Mouse (Mus musculus) liver, adult 10 weeks (tissue): ENCODE measurements around the gene Fgf22. TPM values are rescaled to one million over a fixed set of nuclear protein-coding genes. Genes with fewer than 3 reads are reported as not detected.

Experiments
- polyA plus RNA-seq: library from polyadenylated mRNA; stranded (reverse); fragments of 350-450 nt; fragmentation: Illumina TruSeq; extraction: RNeasy Lipid Tissue Mini Kit (QIAGEN cat#74804); gene quantifications from one replicate; pipeline ENCODE4 v1.2.3, GENCODE M21; 2014; ENCODE audit warnings: low read depth, low replicate concordance

The Fgf22 gene
- polyA plus RNA-seq = not detected

DNA sequence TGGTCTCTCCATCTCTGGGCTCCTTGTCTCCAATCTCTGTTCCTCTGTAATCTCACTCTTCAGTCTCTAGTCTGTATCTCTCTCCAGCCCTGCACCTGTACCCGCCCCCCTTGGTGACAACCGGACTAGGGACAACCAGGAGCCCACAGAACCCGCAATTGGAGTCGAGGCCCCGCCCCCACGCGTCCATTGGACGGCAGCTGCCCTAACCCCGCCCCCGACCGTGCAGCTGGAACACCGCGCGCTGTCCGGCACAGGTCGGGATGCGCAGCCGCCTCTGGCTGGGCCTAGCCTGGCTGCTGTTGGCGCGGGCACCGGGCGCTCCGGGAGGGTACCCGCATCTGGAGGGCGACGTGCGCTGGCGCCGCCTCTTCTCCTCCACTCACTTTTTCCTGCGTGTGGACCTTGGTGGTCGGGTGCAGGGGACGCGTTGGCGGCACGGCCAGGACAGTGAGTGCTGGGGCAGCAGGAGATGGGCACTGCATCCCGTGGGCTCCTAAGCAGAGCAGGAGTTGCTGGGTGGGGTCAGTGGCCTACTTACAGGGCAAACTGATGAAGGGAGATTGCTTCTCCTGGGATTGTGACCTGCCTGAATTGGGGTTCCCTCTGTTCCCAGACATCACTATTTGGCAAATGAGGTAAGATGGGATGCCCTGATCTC lies at the start of gene Fgf22:
TSS of gene Fgf22 (plus strand) at position 221 of the 661 bp plus-strand sequence.

DNA sequence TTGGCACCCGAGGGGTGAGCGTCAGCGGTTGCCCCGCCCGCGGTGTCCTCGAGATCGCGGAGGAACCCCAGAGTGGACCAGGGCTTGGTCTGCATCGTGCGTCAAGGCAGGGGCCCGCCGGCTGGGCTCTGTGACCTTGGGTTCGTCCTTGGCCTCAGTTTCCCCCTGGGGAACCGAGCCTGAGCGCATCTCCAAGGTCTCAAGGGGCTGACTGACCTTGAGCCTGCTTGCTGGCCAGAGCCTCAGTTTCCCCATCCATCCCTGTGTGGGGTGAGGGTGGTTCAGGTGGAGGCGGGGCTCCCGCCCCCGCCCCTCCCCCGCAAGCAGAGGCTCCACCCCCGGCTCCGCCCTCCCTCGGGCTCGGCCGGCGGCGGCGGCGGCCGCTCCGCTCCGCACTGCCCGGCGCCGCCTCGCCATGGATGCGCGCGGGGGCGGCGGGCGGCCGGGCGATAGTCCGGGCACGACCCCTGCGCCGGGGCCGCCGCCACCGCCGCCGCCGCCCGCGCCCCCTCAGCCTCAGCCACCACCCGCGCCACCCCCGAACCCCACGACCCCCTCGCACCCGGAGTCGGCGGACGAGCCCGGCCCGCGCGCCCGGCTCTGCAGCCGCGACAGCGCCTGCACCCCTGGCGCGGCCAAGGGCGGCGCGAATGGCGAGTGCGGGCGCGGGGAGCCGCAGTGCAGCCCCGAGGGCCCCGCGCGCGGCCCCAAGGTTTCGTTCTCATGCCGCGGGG lies 38.5 kb upstream of the Fgf22 start, which contains the start of gene Hcn2:
TSS of gene Hcn2 (plus strand) at position 381 of the 734 bp plus-strand sequence.

GRCm38 (mm10) chr10:79745898-79746773 lies 8.7 kb upstream of the Fgf22 start, which contains the start of gene Polrmt:
Gene Polrmt, minus strand, starts transcription at chr10:79746581.

GRCm38 (mm10) chr10:79766508-79767325 lies 11.8 kb downstream of the Fgf22 start, which contains the start of gene Rnf126:
Gene Rnf126, minus strand, starts transcription at chr10:79766952.

DNA sequence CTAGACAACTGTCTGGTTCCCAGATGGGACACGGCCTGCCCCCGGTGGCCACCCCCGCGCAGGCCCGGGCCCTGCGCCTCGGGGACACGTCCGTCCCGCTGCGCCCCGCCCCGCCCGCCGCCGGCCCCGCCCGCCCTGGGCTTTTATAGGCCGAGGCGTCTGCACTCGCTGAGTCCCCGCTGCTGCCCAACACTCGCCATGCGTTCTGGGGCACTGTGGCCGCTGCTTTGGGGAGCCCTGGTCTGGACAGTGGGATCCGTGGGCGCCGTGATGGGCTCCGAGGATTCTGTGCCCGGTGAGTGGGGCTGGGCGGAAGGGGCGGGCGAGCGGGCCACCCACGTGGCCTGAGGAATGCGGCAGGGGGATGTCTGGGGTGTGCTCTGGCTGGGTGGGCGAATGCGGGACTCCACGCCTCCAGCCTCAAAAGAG lies 22.2 kb downstream of the Fgf22 start, which contains the start of gene Fstl3:
TSS of gene Fstl3 (plus strand) at position 170 of the 429 bp plus-strand sequence.

GRCm38 (mm10) chr10:79790861-79791260 lies 36.0 kb downstream of the Fgf22 start, which contains the start of gene Prss57:
Gene Prss57, minus strand, starts transcription at chr10:79790961.

DNA sequence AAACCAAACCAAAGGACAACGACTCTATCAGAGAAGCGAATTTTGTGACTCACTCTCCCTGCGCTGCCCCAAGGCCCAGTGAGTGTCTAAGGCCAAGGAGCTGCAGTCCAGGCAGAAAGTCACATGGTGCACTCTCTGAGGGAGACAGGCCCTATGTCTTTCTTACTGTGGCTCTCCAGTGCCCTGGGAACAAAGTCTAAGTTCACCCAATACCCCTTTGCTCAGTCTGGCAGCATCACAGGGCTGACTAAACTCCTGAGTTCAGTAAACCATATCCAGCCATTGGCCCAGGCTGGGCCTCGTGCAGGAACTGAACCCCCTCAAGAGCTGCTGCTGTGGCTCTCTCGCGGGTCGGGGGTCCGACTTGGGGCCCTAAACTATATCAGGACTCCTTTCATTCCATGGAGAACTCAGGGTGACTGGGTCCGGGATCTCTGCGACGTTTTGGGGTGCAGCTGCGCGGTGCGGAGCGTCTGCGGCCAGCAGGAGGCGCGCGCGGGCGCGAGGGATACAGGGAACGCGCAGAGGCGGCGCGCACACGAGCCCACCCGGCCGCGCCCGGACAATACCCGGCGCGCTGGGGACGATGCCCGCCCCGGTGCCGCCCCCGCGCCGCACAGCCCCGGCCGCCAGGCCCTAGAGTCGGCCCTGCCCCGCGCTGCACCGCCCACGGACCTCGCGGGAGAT lies 38.3 kb downstream of the Fgf22 start, which contains the start of gene Palm:
TSS of gene Palm (plus strand) at position 522 of the 687 bp plus-strand sequence.

Other genes with a start within 250 kb of the Fgf22 start
- 1.9 TPM for gene Plpp2, start 221.3 kb upstream of the Fgf22 start, polyA plus RNA-seq
- 0.24 TPM for gene Mier2, start 199.9 kb upstream of the Fgf22 start, polyA plus RNA-seq
- not detected for gene Theg, start 167.7 kb upstream of the Fgf22 start, polyA plus RNA-seq
- not detected for gene C2cd4c, start 141.1 kb upstream of the Fgf22 start, polyA plus RNA-seq
- gene Shc2, start 117.2 kb upstream of the Fgf22 start, polyA plus RNA-seq = not detected
- not detected for gene Odf3l2, start 109.3 kb upstream of the Fgf22 start, polyA plus RNA-seq
- not detected for gene Madcam1, start 90.5 kb upstream of the Fgf22 start, polyA plus RNA-seq
- gene Tpgs1, start 85.7 kb upstream of the Fgf22 start, polyA plus RNA-seq = not detected
- 7.5 TPM for gene Cdc34, start 72.9 kb upstream of the Fgf22 start, polyA plus RNA-seq
- gene Gzmm, start 66.1 kb upstream of the Fgf22 start, polyA plus RNA-seq = not detected
- gene Bsg, start 50.6 kb upstream of the Fgf22 start, polyA plus RNA-seq = 261 TPM
- gene Hcn2, start 38.4 kb upstream of the Fgf22 start, polyA plus RNA-seq = not detected
- gene Polrmt, start 8.5 kb upstream of the Fgf22 start, polyA plus RNA-seq = 4.2 TPM
- gene Rnf126, start 11.9 kb downstream of the Fgf22 start, polyA plus RNA-seq = 0.93 TPM
- not detected for gene Fstl3, start 22.2 kb downstream of the Fgf22 start, polyA plus RNA-seq
- gene Prss57, start 35.9 kb downstream of the Fgf22 start, polyA plus RNA-seq = not detected
- gene Palm, start 38.5 kb downstream of the Fgf22 start, polyA plus RNA-seq = not detected
- not detected for gene Misp, start 65.9 kb downstream of the Fgf22 start, polyA plus RNA-seq
- gene Ptbp1, start 99.4 kb downstream of the Fgf22 start, polyA plus RNA-seq = 29.0 TPM
- not detected for gene Prtn3, start 119.4 kb downstream of the Fgf22 start, polyA plus RNA-seq
- not detected for gene Plppr3, start 119.6 kb downstream of the Fgf22 start, polyA plus RNA-seq
- not detected for gene Elane, start 131.2 kb downstream of the Fgf22 start, polyA plus RNA-seq
- not detected for gene Cfd, start 135.8 kb downstream of the Fgf22 start, polyA plus RNA-seq
- gene Med16, start 153.8 kb downstream of the Fgf22 start, polyA plus RNA-seq = not detected
- gene Gm26602, start 155.8 kb downstream of the Fgf22 start, polyA plus RNA-seq = not detected
- not detected for gene Kiss1r, start 161.9 kb downstream of the Fgf22 start, polyA plus RNA-seq
- 5.4 TPM for gene R3hdm4, start 166.1 kb downstream of the Fgf22 start, polyA plus RNA-seq
- 0.19 TPM for gene Arid3a, start 172.0 kb downstream of the Fgf22 start, polyA plus RNA-seq
- 1.8 TPM for gene Wdr18, start 205.1 kb downstream of the Fgf22 start, polyA plus RNA-seq
- gene Grin3b, start 215.6 kb downstream of the Fgf22 start, polyA plus RNA-seq = not detected
- 1.4 TPM for gene Tmem259, start 229.3 kb downstream of the Fgf22 start, polyA plus RNA-seq
- gene Cnn2, start 233.5 kb downstream of the Fgf22 start, polyA plus RNA-seq = 0.66 TPM
- 0.08 TPM for gene Abca7, start 241.4 kb downstream of the Fgf22 start, polyA plus RNA-seq